Mouse (Mus musculus) midbrain, postnatal 0 days (tissue): ENCODE measurements around the gene Shld1. TPM values are rescaled to one million over a fixed set of nuclear protein-coding genes. Genes with fewer than 3 reads are reported as not detected.

Experiments
- ATAC-seq: fragments of 200-750 bp; cut with Nextera tagmentation; 2 replicates; pipeline ENCODE4 v1.8.0; 2017; ENCODE audit warnings: moderate number of reproducible peaks, mild to moderate bottlenecking, moderate TSS enrichment, moderate library complexity; ENCODE audit not compliant: low FRiP score
- DNase-seq: peaks from one replicate; pipeline ENCODE4 v3.0.0-alpha.2; 2015; ENCODE audit warnings: low spot score
- H3K27ac ChIP-seq: fragments of 300-500 bp; sonication (generic); 2 replicates; pipeline ENCODE4 v1.5.1; 2014; ENCODE audit warnings: low read depth, mild to moderate bottlenecking, low read length, mixed read lengths
- H3K27me3 ChIP-seq: fragments of 300-500 bp; sonication (generic); 2 replicates; pipeline ENCODE4 v1.6.1; 2014; ENCODE audit warnings: low read length, control low read depth, mixed read lengths; ENCODE audit not compliant: insufficient read depth
- H3K36me3 ChIP-seq: fragments of 300-500 bp; sonication (generic); 2 replicates; pipeline ENCODE4 v1.6.1; 2014; ENCODE audit warnings: low read length, control low read depth, mixed read lengths; ENCODE audit not compliant: insufficient read depth
- H3K4me1 ChIP-seq: fragments of 300-500 bp; sonication (generic); 2 replicates; pipeline ENCODE4 v1.6.1; 2014; ENCODE audit warnings: mild to moderate bottlenecking, control low read depth, antibody characterized with exemption, low read length, mixed read lengths; ENCODE audit not compliant: insufficient read depth
- H3K4me2 ChIP-seq: fragments of 300-500 bp; sonication (generic); 2 replicates; pipeline ENCODE4 v1.6.1; 2014; ENCODE audit warnings: low read depth, mild to moderate bottlenecking, low read length, mixed read lengths; ENCODE audit not compliant: poor library complexity, severe bottlenecking
- H3K4me3 ChIP-seq: fragments of 300-500 bp; sonication (generic); 2 replicates; pipeline ENCODE4 v1.5.1; 2014; ENCODE audit warnings: low read depth, mild to moderate bottlenecking, low read length, moderate library complexity
- H3K9ac ChIP-seq: fragments of 300-500 bp; sonication (generic); replicated peaks from 2 replicates; pipeline ENCODE4 v1.6.1; 2014; ENCODE audit warnings: mild to moderate bottlenecking, low read length, moderate library complexity, mixed read lengths; ENCODE audit not compliant: poor library complexity, severe bottlenecking
- H3K9me3 ChIP-seq: fragments of 300-500 bp; sonication (generic); 2 replicates; pipeline ENCODE4 v1.6.1; 2016; ENCODE audit warnings: low read length, control low read depth
- CTCF ChIP-seq: IDR thresholded peaks from 2 replicates; pipeline ENCODE4 v1.5.1; 2016; ENCODE audit warnings: antibody characterized with exemption, mild to moderate bottlenecking
- WGBS: fragments of 180-500 bp; shearing (Covaris S2); extraction: QIAGEN DNeasy Blood & Tissue Kit; methylation state at CpG from one replicate; pipeline ENCODE4 v1.1.7; 2014; 5-methylcytosine and 5-hydroxymethylcytosine counted together
- polyA plus RNA-seq: library from polyadenylated mRNA; unstranded; fragments of >200 nt; fragmentation: Nextera tagmentation; extraction: Ambion mirVana; gene quantifications from 2 replicates; pipeline ENCODE4 v1.2.1, GENCODE M21; 2015
- total RNA-seq: library from RNA; depleted of rRNA; stranded (reverse); fragments of >200 nt; gene quantifications from 2 replicates; pipeline ENCODE4 v1.2.3, GENCODE M21; 2014

Shld1 gene
- total and polyA plus RNA-seq, 2 experiments from 2014 or later = 15.7 to 17.1 TPM

DNA sequence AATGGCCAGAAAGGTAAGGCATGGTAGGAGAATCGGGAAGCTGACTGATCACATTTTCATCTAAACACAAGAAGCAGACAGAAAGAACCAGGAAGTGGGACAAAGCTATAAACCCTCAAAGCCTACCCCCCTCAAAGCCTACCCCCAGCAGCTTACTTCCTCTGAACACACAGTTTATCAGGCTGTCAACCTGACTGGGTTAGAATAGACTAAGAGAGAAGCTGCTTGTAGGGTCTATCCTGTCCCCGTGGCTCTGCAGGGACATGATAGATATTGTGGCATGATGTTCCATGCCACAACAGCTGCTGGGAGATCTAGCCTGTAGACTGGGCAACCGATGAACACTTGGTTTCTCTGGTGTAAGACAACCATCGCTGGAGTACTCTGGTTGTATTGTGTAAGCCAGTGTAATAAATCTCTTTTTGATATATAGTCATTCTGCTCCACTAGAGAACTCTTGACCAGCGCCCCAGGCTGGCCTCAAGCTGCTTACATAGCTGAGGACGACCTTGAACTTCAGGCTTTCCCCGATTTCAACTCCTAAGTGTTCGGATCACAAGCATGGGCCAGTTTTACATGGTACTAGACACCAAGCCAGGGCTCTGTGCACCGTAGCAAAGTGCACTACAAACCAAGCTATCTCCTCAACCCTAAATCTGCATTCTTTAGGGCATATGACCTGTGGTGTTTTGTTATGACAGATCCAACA, 28.2 kb upstream of the Shld1 start:
- Histone ChIP-seq H3K36me3 (no peaks in the 10 kb centered on the region), H3K9ac (no peak overlapping the region), H3K27ac (no peak overlapping the region), H3K9me3 (no peaks in the 10 kb centered on the region), H3K4me1 (no peaks in the 10 kb centered on the region), H3K27me3 (no peaks in the 10 kb centered on the region), H3K4me3 (no peak overlapping the region), H3K4me2 (no peak overlapping the region)
- no peak for ATAC-seq
- no peak for TF ChIP-seq CTCF
- 87% methylated on average over 9 of the region's 9 CpGs for WGBS
- DNase-seq = no peak

DNA sequence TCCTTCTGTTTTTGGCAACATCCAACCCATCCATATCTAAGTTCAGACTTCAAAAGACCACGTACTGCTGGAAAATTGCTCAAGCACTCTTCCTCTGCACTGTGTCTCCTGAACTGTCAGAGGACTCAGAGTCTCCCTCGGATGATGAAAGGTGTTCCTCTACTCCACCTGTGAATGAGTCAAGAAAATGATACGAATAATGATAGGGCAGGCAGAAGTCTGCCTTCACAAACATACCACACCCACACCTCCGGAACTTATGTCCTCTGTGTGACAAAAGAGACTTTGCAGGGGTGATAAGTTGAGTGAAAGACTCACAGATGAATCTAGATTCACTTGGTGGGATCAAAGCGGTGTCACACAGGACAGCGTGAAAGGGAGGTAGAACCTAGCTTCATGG, 17.6 kb upstream of the Shld1 start:
- TF ChIP-seq CTCF = no peak
- no peak for ATAC-seq
- no peak for DNase-seq

GRCm38 (mm10) chr2:132670290-132670689, 16.4 kb upstream of the Shld1 start:
- Histone ChIP-seq H3K27ac (no peak overlapping the region), H3K9me3 (no peaks in the 10 kb centered on the region), H3K36me3 (no peaks in the 10 kb centered on the region), H3K4me1 (no peaks in the 10 kb centered on the region), H3K4me2 (no peak overlapping the region), H3K27me3 (no peaks in the 10 kb centered on the region), H3K4me3 (no peak overlapping the region), H3K9ac (no peak overlapping the region)
- no peak for TF ChIP-seq CTCF
- peak; percentile 24 for DNase-seq
- ATAC-seq = no peak
- WGBS = 56% methylated on average over 4 of the region's 4 CpGs

More for the DNA sequence above, 17.6 kb upstream of the Shld1 start:
- Histone ChIP-seq H3K4me2 (no peak overlapping the region), H3K9ac (no peak overlapping the region), H3K27ac (no peak overlapping the region), H3K9me3 (no peaks in the 10 kb centered on the region), H3K36me3 (no peaks in the 10 kb centered on the region), H3K4me1 (no peaks in the 10 kb centered on the region), H3K4me3 (no peak overlapping the region), H3K27me3 (no peaks in the 10 kb centered on the region)
- 88% methylated on average over 6 of the region's 6 CpGs for WGBS

DNA sequence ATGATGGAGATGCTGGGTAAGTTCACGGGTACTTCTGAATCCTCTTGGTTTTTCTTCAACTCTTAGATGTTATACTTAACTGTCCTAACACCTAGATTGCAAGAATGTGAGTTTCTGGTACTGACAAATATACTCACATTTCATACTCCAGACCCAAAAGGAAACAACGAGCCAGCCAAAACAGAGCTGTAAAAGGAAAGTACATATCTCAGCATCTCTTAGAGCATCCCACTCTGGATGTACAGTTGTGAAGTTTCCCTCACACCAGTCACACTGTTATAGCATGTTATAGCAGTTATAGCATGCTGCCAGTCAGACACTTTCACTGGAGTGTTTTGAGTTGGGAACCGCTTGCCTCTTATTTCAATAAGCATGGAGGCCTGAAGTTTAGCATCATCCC, 14.6 kb upstream of the Shld1 start:
- DNase-seq (no peak), ATAC-seq (no peak)
- Histone ChIP-seq H3K4me2 (no peak overlapping the region), H3K27ac (no peak overlapping the region), H3K9me3 (no peaks in the 10 kb centered on the region), H3K4me1 (no peaks in the 10 kb centered on the region), H3K4me3 (no peak overlapping the region), H3K27me3 (no peaks in the 10 kb centered on the region), H3K36me3 (no peaks in the 10 kb centered on the region), H3K9ac (no peak overlapping the region)
- TF ChIP-seq CTCF = no peak
- 88% methylated on average over 3 of the region's 3 CpGs for WGBS

GRCm38 (mm10) chr2:132676111-132676510, 10.6 kb upstream of the Shld1 start:
- Histone ChIP-seq H3K36me3 (no peaks in the 10 kb centered on the region), H3K4me3 (no peak overlapping the region), H3K27ac (no peak overlapping the region), H3K9me3 (no peaks in the 10 kb centered on the region), H3K9ac (no peak overlapping the region), H3K4me1 (no peaks in the 10 kb centered on the region), H3K27me3 (no peaks in the 10 kb centered on the region), H3K4me2 (no peak overlapping the region)
- ATAC-seq (no peak), DNase-seq (no peak)
- no peak for TF ChIP-seq CTCF
- WGBS = 74% methylated on average over 4 of the region's 4 CpGs

- H3K9me3 ChIP-seq = no peaks in the 10 kb centered on the region
- no peak overlapping the region for H3K9ac ChIP-seq
- no peak overlapping the region for H3K27ac ChIP-seq
- no peaks in the 10 kb centered on the region for H3K27me3 ChIP-seq
- ATAC-seq (no peak), DNase-seq (no peak)
- H3K4me1 ChIP-seq = no peaks in the 10 kb centered on the region
- H3K4me3 ChIP-seq = no peak overlapping the region
- H3K36me3 ChIP-seq = no peaks in the 10 kb centered on the region
- no peak overlapping the region for H3K4me2 ChIP-seq
- no peak for TF ChIP-seq CTCF
Measured at GRCm38 (mm10) chr2:132685001-132685400, 1.7 kb upstream of the Shld1 start.
